Mouse (Mus musculus): ENCODE data around the gene Sipa1. TPM values are rescaled to one million over a fixed set of nuclear protein-coding genes. Genes with fewer than 3 reads are reported as not detected.

Sipa1 gene
- polyA plus RNA-seq, 1 experiment from 2014 or later: 8.2 TPM

- 94% methylated on average over 9 of the region's 9 CpGs for WGBS
- Histone ChIP-seq H3K9ac (ENCODE audit: low read depth, low read length) (no peak overlapping the region), H3K9me3 (ENCODE audit: control insufficient read depth) (no peaks in the 10 kb centered on the region), H3K4me2 (replicated peaks; ENCODE audit: low read depth) (no peak overlapping the region), H3K27me3 (replicated peaks; ENCODE audit: control insufficient read depth, insufficient read depth, low read length) (no peaks in the 10 kb centered on the region), H3K4me1 (replicated peaks; ENCODE audit: control insufficient read depth, insufficient read depth, low read length) (peaks cover 7% of the 10 kb centered on the region; the same call in 1 of the 2 replicates), H3K27ac (ENCODE audit: low read depth, low read length) (no peak overlapping the region), H3K4me3 (ENCODE audit: low read depth, low read length) (no peak overlapping the region), H3K36me3 (ENCODE audit: control insufficient read depth, insufficient read depth) (peaks cover 71% of the 10 kb centered on the region)
- no peak for ATAC-seq
- TF ChIP-seq CTCF (IDR thresholded peaks at IDR 0.05; ENCODE audit: low read depth): no peak
Measured at GRCm38 (mm10) chr19:5645280-5645679, 18.2 kb downstream of the Sipa1 start.

DNA sequence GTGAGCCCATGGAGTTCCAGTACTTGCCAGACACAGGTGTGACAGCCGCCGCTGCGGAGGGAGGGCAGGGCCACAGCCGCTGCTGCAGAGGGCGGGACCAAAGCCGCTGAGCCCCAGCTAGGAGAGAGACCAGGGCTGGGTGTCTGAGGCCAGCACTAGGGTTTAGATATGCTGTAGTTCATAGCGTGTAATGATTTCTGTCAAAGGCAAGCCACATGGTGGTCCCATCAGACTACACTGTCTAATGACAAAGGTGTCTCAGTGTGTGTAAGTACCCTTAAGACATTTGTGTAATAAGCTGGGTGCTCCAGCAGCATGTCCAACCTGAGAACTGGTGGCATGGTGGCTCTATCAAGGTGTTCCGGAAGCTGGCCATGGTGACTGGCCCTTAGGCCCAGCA is 21.9 kb downstream of the Sipa1 start:
- H3K27me3 ChIP-seq (replicated peaks; ENCODE audit: control insufficient read depth, insufficient read depth, low read length): no peaks in the 10 kb centered on the region

DNA sequence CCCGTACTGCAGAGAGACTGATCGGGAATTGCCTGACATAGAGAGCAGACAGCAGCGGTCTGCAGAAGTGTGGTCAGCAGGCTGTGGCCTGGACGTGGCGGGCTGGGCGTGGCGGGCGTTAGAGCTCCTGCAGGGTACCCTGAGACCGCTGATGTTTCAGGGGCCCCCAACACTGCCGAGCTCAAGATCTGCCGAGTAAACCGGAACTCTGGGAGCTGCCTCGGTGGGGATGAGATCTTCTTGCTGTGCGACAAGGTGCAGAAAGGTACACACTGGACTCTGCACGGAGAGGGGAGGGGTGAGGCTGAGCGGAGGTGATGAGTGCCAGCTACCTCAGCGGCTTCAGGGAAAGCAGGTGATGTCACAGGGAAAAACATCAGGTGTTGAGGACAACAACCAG is 22.5 kb downstream of the Sipa1 start:
- TF ChIP-seq CTCF (IDR thresholded peaks at IDR 0.05; ENCODE audit: low read depth): no peak
- 84% methylated on average over 17 of the region's 17 CpGs for WGBS
- Histone ChIP-seq H3K9ac (ENCODE audit: low read depth, low read length) (no peak overlapping the region), H3K27me3 (replicated peaks; ENCODE audit: control insufficient read depth, insufficient read depth, low read length) (no peaks in the 10 kb centered on the region), H3K4me3 (ENCODE audit: low read depth, low read length) (no peak overlapping the region), H3K9me3 (ENCODE audit: control insufficient read depth) (no peaks in the 10 kb centered on the region), H3K4me1 (replicated peaks; ENCODE audit: control insufficient read depth, insufficient read depth, low read length) (peaks cover 6% of the 10 kb centered on the region; the same call in 1 of the 2 replicates), H3K27ac (ENCODE audit: low read depth, low read length) (no peak overlapping the region), H3K36me3 (ENCODE audit: control insufficient read depth, insufficient read depth) (peaks cover 64% of the 10 kb centered on the region), H3K4me2 (replicated peaks; ENCODE audit: low read depth) (no peak overlapping the region)
- ATAC-seq: no peak

More for the DNA sequence above, 21.9 kb downstream of the Sipa1 start:
- H3K9me3 ChIP-seq (ENCODE audit: control insufficient read depth): no peaks in the 10 kb centered on the region
- TF ChIP-seq CTCF (IDR thresholded peaks at IDR 0.05; ENCODE audit: low read depth): no peak
- H3K4me2 ChIP-seq (replicated peaks; ENCODE audit: low read depth): no peak overlapping the region
- peaks cover 6% of the 10 kb centered on the region; the same call in 1 of the 2 replicates for H3K4me1 ChIP-seq (replicated peaks; ENCODE audit: control insufficient read depth, insufficient read depth, low read length)
- no peak overlapping the region for H3K4me3 ChIP-seq (ENCODE audit: low read depth, low read length)
- ATAC-seq: no peak
- WGBS: 78% methylated on average over 8 of the region's 8 CpGs
- no peak overlapping the region; the same call in 1 of the 2 replicates for H3K27ac ChIP-seq (ENCODE audit: low read depth, low read length)
- peaks cover 70% of the 10 kb centered on the region for H3K36me3 ChIP-seq (ENCODE audit: control insufficient read depth, insufficient read depth)
- H3K9ac ChIP-seq (ENCODE audit: low read depth, low read length): no peak overlapping the region

DNA sequence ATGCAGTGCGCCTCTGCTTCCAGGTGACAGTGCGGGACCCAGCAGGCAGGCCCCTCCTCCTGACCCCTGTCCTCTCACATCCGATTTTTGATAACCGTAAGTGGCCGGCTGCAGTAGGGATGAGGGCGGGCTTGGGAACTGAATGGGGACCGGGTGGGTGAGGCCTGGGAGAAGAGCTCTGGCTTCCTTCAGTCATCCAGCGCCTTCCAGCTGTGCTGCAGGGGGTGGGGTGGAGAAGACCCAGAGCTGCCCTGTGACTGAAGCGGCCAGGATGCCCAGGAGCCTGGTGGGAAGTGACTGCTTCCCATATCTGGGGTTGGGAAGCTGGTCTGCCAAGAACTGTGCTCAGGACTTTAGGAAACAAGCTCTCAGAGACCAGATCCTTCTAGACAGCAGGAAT is 23.2 kb downstream of the Sipa1 start:
- WGBS: 55% methylated on average over 9 of the region's 9 CpGs
- Histone ChIP-seq H3K27me3 (replicated peaks; ENCODE audit: control insufficient read depth, insufficient read depth, low read length) (no peaks in the 10 kb centered on the region), H3K9me3 (ENCODE audit: control insufficient read depth) (no peaks in the 10 kb centered on the region), H3K4me3 (ENCODE audit: low read depth, low read length) (no peak overlapping the region), H3K27ac (ENCODE audit: low read depth, low read length) (no peak overlapping the region), H3K36me3 (ENCODE audit: control insufficient read depth, insufficient read depth) (peaks cover 57% of the 10 kb centered on the region), H3K4me1 (replicated peaks; ENCODE audit: control insufficient read depth, insufficient read depth, low read length) (peaks cover 6% of the 10 kb centered on the region; the same call in 1 of the 2 replicates), H3K9ac (ENCODE audit: low read depth, low read length) (no peak overlapping the region), H3K4me2 (replicated peaks; ENCODE audit: low read depth) (no peak overlapping the region)
- TF ChIP-seq CTCF (IDR thresholded peaks at IDR 0.05; ENCODE audit: low read depth): no peak
- no peak for ATAC-seq

GRCm38 (mm10) chr19:5638416-5639005 is 25.0 kb downstream of the Sipa1 start:
- Histone ChIP-seq H3K4me1 (replicated peaks; ENCODE audit: control insufficient read depth, insufficient read depth, low read length) (peaks cover 6% of the 10 kb centered on the region; the same call in 1 of the 2 replicates), H3K27ac (ENCODE audit: low read depth, low read length) (no peak overlapping the region), H3K27me3 (replicated peaks; ENCODE audit: control insufficient read depth, insufficient read depth, low read length) (no peaks in the 10 kb centered on the region), H3K4me3 (ENCODE audit: low read depth, low read length) (peak overlapping the region; percentile 85), H3K4me2 (replicated peaks; ENCODE audit: low read depth) (peak overlapping the region; percentile 89), H3K9me3 (ENCODE audit: control insufficient read depth) (no peaks in the 10 kb centered on the region), H3K36me3 (ENCODE audit: control insufficient read depth, insufficient read depth) (peaks cover 41% of the 10 kb centered on the region), H3K9ac (ENCODE audit: low read depth, low read length) (peak overlapping the region; percentile 95)
- ATAC-seq: no peak
- TF ChIP-seq CTCF (IDR thresholded peaks at IDR 0.05; ENCODE audit: low read depth): no peak
- WGBS: 86% methylated on average over 18 of the region's 18 CpGs

DNA sequence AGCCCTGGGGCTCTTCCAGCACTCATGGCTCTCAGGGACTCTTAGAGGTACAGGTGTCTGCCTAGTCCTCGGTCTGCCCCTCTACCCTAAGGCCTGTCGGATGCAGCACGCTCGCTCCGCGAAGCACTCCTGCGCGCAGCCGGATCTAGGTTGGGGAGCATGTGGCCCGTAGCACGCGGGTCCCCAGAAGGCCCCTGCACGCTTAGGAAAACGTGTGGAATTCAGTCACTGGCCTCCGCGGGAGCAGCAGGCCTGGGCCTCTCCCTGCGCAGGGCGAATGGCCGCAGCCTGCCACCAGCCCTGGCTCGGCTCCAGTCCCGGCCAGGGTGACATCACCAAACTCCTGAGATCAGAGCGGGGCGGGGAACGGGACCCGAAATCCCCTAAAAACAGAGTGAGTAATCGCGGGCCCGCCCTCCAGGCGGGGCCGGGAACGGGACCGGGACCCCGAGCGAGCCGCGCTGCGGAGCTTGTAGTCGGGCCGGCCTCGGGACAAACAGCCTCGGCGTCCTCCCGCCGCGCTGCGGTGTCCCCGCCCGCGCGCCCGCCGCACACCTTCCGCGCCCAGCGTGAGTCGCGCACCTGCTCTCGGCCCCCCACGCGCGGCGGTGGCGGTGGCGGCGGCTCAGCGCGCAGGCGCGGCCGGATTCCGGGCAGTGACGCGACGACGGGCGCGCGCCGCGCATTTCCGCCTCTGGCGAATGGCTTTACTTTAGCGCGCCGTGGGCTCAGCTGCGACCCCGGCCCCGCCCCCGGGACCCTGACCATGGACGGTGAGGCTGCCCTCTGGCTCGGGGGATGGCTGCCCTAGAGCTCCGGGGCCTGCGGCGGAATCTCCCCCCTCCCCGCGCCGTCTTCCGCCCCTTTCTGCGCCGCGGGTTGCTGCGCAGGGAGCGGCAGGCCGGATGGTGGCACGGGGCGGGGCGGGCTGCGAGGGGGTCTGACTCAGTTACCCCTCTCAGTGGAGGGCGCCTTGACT is 26.1 kb downstream of the Sipa1 start, which contains the start of gene Rela:
Gene Rela, plus strand, starts transcription at position 415 of the 979 bp plus-strand sequence.
- Histone ChIP-seq H3K4me1 (replicated peaks; ENCODE audit: control insufficient read depth, insufficient read depth, low read length) (peaks cover 6% of the 10 kb centered on the region; the same call in 1 of the 2 replicates), H3K27me3 (replicated peaks; ENCODE audit: control insufficient read depth, insufficient read depth, low read length) (no peaks in the 10 kb centered on the region), H3K9ac (ENCODE audit: low read depth, low read length) (peak within 1 kb of the TSS; percentile 95), H3K27ac (ENCODE audit: low read depth, low read length) (peak within 1 kb of the TSS; percentile 93), H3K4me2 (replicated peaks; ENCODE audit: low read depth) (peak within 1 kb of the TSS; percentile 89), H3K36me3 (ENCODE audit: control insufficient read depth, insufficient read depth) (peaks cover 33% of the 10 kb centered on the region), H3K9me3 (ENCODE audit: control insufficient read depth) (no peaks in the 10 kb centered on the region), H3K4me3 (ENCODE audit: low read depth, low read length) (peak within 1 kb of the TSS; percentile 85)
- ATAC-seq: peak; percentile 77
- TF ChIP-seq CTCF (IDR thresholded peaks at IDR 0.05; ENCODE audit: low read depth): no peak
- under 1% methylated on average over 89 of the region's 109 CpGs for WGBS

All from intestine, postnatal 0 days (tissue).